Mouse (Mus musculus) C2C12 (cell line): ENCODE results near the gene Dnah6.

Experiments used
- CEBPB ChIP-seq: IDR thresholded peaks from one replicate; pipeline ENCODE4 v1.6.1; 2011; ENCODE audit warnings: low read depth, mild to moderate bottlenecking, control low read depth, moderate library complexity
- CTCF ChIP-seq: IDR thresholded peaks from one replicate; pipeline ENCODE4 v1.5.1; 2011; ENCODE audit not compliant: control insufficient read depth, insufficient read depth, insufficient read length
- MAX ChIP-seq: IDR thresholded peaks from one replicate; pipeline ENCODE4 v1.6.1; 2011; ENCODE audit warnings: mild to moderate bottlenecking, control low read depth
- MYOD1 ChIP-seq: IDR thresholded peaks from one replicate; pipeline ENCODE4 v1.6.1; 2011; ENCODE audit warnings: low read depth; ENCODE audit not compliant: control insufficient read depth, insufficient read length
- MYOG ChIP-seq: IDR thresholded peaks from one replicate; pipeline ENCODE4 v1.6.1; 2011; ENCODE audit not compliant: control insufficient read depth, insufficient read length; ENCODE audit errors: extremely low read depth
- USF1 ChIP-seq: IDR thresholded peaks from one replicate; pipeline ENCODE4 v1.6.1; 2011; ENCODE audit warnings: low read depth, mild to moderate bottlenecking, control low read depth, moderate library complexity

DNA sequence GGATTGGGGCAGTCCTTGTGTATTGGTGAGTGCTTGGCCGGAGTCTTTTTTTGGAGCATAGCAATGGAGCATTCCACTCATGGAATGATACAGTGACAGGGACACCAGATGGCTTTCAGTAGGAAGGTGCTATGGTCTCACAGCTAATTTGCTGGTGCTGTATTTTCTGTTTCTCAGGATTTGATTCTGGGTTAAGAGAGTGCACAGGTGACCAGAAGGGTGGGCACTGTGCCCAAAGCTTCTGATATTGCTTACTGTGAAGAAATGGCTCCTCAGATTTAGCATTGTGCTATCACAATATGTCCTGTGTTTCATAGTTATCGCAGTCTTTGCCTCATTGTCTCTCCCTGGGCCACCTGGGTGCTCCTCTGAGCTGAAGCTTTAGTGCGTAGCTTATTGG lies 47.9 kb upstream of the Dnah6 start:
- no peak for TF ChIP-seq CTCF
- TF ChIP-seq MAX: no peak
- no peak for TF ChIP-seq CEBPB
- no peak for TF ChIP-seq USF1
- no peak for TF ChIP-seq MYOD1
- TF ChIP-seq MYOG: no peak
